Mouse (Mus musculus) cerebral cortex, adult 2 months (tissue): ENCODE data around the gene Col4a2.

ENCODE experiments used
- WGBS: fragments of 180-500 bp; shearing (Covaris S2); methylation state at CpG from one replicate; pipeline ENCODE4 v1.1.7; 2018; 5-methylcytosine and 5-hydroxymethylcytosine counted together

Gene Col4a2

DNA sequence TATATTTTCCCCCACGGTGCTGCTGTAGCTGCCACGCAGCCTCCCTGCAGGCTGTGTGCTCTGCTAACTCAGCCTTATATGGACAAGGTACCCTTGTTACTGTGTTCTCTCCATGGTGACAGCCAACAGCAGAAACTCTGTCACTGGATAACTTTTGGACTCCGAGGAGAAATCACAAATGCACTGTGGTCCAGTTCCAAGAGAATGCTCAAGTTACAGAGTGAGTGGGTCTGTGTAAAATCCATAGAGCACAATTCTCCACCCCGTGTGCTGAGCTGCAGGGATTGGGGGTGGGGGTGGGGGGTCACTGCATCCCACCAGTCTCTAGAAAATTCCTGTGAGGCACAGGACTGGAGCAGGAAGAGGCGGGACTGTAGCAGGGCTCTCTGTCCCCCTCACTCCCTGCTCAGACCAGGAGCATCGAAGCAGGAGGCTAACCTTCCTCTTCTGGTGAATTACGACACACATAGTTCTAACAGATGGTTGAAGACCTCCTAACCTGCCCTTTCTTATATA lies 45.4 kb downstream of the Col4a2 start:
- 59% methylated on average over 7 of the region's 7 CpGs for WGBS

DNA sequence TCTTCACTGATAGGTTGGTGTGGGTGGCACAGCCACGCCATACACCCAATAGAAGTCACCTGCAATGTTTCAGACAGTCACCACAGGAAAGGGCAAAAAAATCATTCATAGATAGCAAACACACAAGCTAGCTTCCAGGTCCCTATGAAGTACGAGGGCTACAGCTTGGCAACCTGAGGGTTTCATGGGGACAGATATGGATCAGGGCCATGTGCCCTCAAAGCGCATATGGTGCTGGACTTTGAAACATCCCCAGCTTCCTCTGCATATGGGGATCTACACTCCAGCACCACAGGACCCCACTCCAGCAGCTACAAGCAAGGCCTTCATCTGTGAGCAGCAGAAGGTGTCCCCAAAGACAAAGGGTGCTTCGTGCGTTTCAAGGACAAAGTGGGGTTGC lies 47.2 kb downstream of the Col4a2 start:
- 94% methylated on average over 5 of the region's 5 CpGs for WGBS

DNA sequence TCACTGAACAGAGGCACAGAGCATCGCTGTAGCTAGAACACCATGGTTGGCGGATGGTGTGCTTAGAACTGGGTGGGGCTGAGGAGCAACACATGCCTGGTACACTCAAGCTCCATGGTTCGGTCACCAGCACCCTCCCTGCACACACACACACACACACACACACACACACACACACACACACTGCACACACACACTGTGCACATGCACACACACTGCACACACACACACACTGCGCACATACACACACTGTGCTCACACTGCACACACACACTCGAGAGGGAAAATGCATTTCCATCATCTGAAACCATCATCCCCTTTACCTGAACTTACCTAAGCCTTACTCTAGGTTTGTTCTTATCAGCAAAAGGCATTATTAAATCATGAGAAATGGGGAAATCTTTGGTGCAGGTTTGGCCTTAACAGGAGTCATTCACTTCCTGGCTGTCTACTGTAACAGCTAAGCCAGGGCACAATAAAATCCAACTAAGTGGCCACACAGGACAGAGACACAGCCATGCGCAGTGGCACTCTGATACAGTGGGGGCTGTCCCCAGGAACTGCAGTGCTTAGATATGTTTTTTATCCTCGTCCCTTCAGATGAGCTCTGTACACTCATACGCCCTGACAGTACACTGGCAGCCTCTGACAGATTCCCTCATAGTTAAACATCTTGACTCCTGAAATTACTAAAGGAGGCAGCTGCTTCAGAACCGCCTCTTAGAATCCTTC lies 49.1 kb downstream of the Col4a2 start:
- WGBS: 74% methylated on average over 9 of the region's 9 CpGs

DNA sequence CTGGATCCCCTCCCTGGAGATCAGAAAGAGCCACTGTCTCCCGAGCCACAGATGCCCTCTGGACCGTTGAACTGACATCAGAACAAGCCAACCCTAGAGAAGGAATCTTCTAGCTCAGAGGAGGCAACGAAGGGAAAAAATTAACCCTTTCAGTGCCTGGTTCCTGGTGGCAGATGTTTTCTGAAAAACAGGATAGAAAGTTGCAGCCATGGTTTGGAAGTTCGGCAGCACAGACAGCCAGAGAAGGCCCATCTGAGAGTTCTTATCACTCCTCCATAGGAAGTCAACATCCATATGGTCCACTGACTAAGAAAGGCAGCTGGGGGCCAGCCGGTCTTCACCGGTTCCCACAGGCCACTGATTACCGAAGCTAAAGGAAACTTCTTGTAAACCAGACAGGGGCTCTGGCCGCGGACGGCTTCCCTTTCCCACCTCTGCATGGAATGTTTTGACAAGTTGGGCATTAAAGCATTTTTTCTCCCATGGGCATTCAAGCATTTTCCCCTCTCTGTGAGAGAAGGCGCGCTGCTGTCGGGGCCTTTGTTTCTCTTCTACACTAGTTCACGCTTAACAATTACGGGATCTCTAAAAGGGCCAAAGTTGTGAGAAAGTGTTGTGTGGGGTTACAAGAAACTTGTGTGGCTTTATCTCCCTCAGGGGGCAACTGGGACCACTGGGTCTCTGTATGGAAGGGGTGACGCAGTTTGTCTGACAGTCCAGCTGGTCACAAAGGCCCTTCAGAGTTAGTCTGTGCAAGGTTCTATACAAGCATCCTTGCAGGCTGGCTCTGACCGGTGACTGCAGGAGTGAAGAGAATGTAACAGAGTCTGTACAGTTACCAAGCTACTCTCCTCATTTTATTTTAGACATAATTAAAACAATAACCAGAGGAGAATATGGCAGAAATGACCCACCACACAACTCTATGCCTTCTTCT lies 49.9 kb downstream of the Col4a2 start:
- 44% methylated on average over 17 of the region's 17 CpGs for WGBS

GRCm38 (mm10) chr8:11363340-11364126 lies 50.9 kb downstream of the Col4a2 start:
- WGBS: 78% methylated on average over 13 of the region's 13 CpGs

- WGBS: 80% methylated on average over 5 of the region's 5 CpGs
Observed at GRCm38 (mm10) chr8:11366251-11366650, 53.6 kb downstream of the Col4a2 start.

DNA sequence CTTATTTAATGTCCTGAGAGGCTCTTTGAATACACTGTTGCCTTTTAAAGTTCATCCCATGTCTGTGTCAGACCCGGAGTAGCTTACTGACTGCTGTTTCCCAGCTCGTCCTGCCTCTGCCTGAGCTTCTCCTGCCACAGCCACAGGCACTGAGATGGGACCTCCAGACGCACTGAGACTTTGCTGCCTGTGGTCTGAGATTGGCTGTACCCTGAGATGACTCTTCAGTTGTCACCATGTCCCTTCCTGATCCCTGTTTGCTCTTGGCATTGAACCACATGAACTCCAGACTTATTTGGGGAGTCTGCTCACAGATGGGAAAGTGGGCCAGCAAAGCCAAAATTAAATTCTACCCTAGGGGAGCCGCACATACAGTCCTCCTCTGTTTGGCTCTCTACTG lies 54.1 kb downstream of the Col4a2 start:
- 70% methylated on average over 4 of the region's 4 CpGs for WGBS

DNA sequence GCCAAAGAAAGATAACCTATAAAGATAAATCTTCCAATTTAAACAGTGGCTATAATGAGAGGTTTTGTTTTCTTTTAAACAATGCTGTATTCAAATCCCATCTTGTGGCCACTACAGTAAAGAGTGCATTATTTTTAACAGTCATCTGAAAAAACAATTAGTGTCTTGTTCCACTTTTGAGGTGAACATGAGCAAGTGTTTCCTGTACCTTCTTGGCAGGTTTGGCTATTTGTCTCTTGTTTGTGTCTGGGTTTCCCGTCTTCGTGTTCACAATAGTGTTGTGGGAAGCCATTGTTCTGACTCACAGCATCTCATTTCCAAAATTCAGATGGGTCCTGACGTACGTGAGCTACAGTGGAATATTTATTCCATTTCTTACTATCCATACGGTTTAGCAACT lies 55.1 kb downstream of the Col4a2 start:
- WGBS: 79% methylated on average over 5 of the region's 5 CpGs

GRCm38 (mm10) chr8:11369526-11370203 lies 57.1 kb downstream of the Col4a2 start:
- WGBS: 90% methylated on average over 19 of the region's 19 CpGs

DNA sequence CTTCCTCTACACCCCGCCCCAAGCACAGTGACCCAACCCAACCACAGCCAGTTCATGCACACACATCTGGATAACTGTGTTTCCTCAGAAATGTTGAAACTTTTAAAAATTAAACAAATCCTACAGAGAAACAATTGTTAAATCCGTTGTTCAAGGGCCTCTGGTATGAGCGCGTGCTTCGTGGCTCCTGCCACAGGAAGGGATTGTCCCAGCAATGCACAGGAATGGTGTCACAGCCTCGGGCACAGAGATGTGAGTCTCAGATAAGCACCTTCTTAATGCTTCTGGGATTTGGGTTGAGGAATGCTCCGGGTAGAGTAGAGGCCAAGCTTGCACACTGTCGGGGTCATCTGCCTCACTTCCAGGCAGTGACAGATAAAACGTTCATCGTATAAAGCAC lies 58.7 kb downstream of the Col4a2 start:
- 87% methylated on average over 10 of the region's 10 CpGs for WGBS

DNA sequence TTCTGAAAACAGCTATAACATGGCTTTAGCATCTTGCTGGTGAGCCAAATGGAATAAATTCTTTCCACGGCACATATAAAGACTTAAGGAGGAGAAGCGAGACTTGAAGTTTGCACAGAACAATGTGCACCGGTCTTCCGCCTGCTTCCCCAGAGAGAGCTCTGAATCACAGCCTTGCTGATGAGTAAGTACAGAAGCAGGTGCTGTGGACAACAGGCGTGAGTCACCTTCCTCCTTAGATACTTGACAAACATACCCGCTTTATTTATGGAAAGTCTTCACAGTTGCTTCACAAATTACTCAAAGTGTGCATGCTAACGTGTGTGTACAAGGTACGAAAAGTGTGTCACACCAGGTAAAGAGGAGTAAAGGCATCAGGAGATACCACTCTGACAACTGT lies 59.5 kb downstream of the Col4a2 start:
- 51% methylated on average over 8 of the region's 8 CpGs for WGBS

GRCm38 (mm10) chr8:11373643-11374325 lies 61.2 kb downstream of the Col4a2 start:
- 76% methylated on average over 15 of the region's 15 CpGs for WGBS

GRCm38 (mm10) chr8:11374326-11375076 lies 61.9 kb downstream of the Col4a2 start:
- WGBS: 74% methylated on average over 15 of the region's 15 CpGs

GRCm38 (mm10) chr8:11375749-11376438 lies 63.3 kb downstream of the Col4a2 start:
- 48% methylated on average over 18 of the region's 18 CpGs for WGBS

GRCm38 (mm10) chr8:11377391-11378210 lies 65.0 kb downstream of the Col4a2 start:
- WGBS: 91% methylated on average over 16 of the region's 16 CpGs

DNA sequence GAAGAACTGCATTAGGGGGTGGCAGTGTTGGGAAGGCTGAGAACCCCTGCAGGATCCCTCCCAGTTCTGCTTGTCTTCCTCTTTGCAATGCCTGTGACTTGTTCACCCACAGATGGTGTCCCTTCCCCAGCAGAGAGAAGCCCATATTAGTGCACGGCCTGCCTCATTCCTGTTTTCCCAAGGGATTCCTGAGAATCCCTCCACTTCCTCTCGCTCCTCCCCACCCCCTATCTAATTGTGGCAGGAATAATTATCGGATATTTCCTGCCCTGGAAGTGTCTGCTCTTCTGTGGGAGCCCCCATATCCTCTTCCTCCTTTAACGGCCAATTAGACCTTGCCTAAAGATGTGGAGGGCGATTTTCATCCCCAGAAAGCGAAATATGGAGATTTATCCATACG lies 67.0 kb downstream of the Col4a2 start:
- WGBS: 86% methylated on average over 7 of the region's 7 CpGs

GRCm38 (mm10) chr8:11381544-11381943 lies 68.9 kb downstream of the Col4a2 start:
- WGBS: 86% methylated on average over 7 of the region's 7 CpGs

GRCm38 (mm10) chr8:11382059-11382810 lies 69.6 kb downstream of the Col4a2 start:
- 24% methylated on average over 19 of the region's 19 CpGs for WGBS
